Mouse (Mus musculus) gonadal fat pad, adult 2 months (tissue): ENCODE data around the gene Cped1. TPM values are rescaled to one million over a fixed set of nuclear protein-coding genes. Genes with fewer than 3 reads are reported as not detected.

Experiments
- DNase-seq: peaks from one replicate; pipeline ENCODE4 v3.0.0-alpha.2; 2012; ENCODE audit warnings: low read depth
- polyA plus RNA-seq: library from polyadenylated mRNA; depleted of rRNA; stranded (reverse); fragments of >200 nt; gene quantifications from 2 replicates; pipeline ENCODE4 v1.2.3, GENCODE M21; 2012

Cped1 gene
- polyA plus RNA-seq, 1 experiment = 31.6 TPM

DNA sequence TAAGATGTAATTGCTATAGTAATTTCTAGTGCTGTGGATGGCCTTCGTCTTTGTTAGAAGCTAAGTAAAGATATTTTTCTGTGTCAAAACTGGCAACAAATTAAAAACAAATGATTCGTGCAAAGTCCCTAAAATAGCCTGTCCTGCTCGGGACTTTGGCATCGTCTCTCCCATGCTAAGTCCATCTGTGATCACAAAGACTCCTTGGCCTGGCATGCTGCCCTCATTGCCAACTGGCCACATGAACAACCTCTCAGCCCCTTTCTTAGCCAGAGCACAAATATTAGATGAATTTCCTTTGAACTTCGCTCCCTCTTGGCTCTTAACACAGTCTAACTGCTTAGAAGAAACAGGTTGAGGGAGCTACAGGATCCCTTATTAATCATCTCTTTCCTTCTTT lies 171.7 kb downstream of the Cped1 start:
- no peak for DNase-seq

DNA sequence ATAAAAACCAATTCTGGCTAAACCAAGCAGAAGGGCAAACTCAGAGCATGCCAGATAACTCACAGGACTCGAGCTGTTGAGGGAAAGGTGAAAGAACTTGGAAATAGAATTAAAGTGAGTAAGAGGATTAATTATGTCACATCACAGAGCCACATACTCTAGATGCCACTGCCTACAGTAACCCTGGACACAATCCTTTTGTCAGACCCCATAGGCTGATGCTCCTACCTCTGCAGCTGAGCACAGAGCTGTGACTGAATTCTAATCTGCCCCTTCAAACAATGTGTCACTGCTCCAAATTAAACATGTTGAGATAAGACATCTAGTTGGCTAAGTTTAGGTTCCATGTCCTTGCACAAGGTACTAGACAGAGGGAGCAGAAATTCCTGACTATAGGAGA lies 176.2 kb downstream of the Cped1 start:
- no peak for DNase-seq

DNA sequence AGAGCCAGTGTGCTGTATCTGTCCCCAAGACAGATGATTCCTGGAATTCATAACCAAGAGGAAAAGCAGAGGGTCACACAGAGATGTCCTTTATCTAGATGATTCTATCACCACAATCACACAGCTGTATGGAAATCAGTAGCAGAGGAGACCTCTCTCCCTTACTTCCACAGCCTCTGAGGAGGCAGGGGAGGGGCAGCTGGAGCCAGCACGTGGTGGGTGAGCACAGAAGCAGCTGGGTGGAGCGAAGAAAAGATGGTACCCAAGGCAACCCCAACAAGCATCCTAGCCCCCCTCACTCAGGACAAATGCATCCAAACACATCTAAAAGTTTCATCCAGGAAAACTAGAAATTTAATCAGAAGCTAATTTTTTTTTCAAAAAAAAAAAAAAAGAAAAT lies 182.7 kb downstream of the Cped1 start:
- no peak for DNase-seq

DNA sequence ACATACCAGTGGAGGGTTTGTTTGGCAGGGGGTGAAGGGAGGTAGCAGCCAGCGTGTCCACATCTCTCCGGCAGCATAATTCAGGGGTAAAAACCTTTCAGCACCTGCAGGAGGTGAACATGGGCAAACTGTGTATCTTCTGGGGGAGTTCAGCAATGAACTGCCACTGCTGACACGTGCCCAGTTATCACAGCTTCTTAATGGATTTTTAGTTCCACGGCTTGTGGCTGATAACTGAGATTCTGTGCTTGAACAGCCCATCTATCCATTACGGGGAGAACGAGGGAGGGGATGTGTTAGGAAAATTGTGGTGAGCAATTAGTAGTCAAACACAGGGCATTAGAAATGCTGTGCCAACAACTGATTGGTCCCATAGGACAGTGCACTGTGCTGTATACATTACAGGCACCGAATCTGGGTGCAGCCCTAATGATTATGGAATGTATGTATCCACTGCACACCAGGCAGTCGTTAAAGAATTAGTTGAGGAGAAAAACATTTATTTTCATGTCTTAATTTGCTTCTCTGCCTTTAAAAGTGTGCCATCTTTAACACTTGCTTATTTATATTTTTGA lies 193.1 kb downstream of the Cped1 start:
- DNase-seq = no peak

DNA sequence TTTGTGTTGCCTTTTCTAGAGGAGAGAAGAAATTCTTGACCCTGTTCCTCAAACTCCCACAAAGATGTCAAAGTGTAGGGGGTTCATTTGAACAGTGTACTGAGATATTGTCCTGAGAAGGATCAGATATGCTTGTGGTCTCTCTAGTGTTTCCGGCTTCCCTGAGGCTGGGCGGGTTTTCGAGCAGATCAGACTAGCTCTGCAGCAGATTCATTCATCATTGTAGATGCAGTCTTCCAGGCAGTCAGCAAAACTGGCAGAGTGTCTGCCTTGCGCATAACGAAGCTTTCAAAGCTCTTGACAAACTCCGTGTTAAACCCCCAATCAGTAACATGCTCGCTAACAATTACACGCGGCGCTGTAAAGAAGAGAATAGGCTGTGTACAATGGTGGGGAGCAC lies 194.6 kb downstream of the Cped1 start:
- no peak for DNase-seq

DNA sequence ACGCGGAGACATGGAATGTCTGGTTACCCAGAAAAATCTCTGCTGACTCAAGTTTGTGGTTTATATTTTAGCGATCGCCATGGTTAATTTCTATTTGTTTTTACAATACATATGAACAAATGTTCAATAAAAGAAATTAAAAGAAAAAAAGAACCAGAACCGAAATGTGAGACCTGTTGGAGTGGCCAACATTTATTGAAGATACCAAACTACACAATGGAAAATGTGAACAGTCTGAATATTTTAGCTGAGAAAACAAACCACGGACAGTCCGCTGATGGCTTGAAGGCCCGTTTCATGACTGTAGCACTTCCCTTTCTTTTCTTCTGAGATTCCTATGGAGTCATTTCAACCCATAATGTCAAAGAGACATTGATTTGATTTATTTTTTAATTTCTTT lies 201.3 kb downstream of the Cped1 start:
- DNase-seq = no peak

DNA sequence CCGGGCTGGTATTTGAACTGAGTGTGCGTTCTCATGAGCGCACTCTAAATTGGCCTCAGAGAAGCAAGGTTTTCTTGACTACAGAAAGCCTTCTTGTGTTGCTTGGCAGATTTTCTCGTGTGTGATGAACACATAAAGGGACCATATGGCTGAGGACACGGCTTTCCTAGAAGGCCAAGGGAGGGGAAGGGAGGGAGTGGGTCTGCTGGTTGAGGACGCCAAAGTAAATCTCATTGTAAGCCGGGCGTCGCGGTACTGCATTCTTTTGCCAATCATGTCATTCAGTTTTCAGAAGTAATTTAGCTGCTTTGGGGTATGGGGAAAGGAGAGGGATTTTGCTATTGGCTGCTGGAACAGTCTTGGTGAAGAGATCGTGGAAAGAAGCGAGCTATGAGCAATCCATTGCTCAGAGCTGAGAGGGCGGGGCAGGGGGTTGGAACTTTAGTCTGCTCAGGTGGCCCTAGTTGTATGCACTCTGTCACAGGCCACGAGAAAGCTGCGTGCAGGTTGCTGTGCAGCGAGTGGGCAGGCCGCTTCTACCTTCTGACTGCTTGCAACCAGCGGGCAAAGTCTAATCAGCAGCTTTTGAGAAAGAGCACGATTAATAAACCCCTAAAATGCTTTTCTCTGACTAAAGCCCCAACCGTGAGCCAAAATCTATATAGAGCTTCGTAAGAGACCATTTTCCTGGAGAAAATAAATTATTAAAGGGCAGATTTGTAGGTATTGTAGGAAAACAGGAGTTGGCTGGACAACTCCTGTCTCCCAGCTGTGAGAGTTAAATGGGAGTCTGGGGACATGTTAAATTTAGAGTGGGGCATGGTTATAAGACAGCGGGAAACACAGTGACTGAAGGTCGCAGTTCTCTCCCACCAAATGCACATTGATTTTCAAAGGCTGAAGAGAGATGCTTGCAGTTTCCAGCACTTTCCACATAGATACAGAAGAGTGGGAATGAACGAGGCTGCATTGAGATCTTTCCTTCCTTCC lies 203.9 kb downstream of the Cped1 start:
- DNase-seq = no peak

DNA sequence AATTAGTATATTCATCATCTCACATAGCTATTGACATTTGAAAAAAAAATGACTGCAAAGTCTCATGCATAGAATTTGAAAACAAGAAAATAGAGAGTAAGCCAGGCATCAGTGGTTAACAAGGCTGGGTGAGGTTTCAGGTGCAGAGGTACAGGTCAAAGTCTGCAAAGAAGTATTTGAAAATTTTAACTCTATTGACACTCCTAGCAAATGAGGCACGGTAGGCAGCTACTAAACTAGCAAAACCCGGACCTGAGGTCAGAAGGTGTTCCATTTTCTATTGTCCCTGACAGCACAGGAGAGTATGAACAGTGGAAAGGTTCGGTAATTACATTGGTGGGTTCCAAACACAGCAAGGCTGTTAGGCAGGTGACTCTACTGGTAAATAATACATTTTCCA lies 212.9 kb downstream of the Cped1 start:
- DNase-seq = no peak

DNA sequence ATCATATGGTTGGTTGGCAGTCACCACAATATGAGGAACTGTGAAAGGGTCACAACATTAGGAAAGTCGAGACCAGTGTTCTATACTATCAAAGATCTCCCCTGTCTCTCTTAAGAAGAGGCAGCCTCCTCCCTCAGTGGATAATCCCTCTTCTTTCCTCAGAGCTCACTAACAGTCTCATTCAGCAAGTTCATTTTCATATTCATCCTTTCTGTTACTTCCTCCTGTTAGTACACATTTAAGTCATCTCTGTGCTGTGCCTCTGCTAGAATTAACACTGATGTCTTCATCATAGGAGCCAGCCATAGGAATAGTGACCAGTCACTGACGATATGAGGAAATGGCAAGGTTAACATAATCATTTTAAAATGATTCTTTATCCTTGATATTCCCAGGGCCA lies 213.8 kb downstream of the Cped1 start:
- no peak for DNase-seq

DNA sequence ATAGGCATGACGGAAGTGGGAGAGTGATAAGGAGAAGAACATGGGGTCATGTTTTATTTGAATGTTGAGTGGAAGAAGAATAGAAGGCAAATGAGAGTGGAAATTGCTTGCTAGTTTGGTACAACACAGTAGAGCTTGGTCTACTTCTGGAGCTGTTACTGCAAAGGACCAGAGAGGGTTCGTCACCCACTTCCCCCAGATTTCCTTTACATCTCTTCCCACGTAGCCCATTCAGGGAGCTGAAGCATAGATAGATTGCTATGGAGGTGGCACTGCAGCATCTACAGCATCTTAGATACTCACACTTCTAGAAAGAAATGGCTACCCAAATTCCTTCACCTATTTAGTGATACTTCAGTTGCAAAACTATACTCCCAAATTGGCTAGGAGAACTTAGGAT lies 214.4 kb downstream of the Cped1 start:
- no peak for DNase-seq

DNA sequence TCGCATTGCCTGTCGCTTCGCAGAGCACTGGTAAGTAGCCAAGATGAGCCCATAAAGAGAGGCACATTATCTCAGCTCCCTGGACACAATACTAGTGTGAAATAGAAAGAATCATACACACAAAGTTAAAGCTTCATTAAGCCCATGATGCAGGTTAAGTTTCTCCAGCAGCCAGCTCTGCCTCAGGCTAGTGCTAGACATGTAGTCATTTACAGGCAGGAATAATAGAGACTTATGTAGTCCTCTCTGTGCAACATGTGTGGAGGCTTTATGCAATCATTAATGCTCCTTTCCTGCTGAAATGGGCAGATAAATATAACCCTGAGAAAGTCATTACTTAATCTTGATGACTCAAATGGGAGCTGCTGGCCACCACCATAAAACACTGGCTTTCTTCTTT lies 216.2 kb downstream of the Cped1 start:
- DNase-seq = peak; percentile 41

DNA sequence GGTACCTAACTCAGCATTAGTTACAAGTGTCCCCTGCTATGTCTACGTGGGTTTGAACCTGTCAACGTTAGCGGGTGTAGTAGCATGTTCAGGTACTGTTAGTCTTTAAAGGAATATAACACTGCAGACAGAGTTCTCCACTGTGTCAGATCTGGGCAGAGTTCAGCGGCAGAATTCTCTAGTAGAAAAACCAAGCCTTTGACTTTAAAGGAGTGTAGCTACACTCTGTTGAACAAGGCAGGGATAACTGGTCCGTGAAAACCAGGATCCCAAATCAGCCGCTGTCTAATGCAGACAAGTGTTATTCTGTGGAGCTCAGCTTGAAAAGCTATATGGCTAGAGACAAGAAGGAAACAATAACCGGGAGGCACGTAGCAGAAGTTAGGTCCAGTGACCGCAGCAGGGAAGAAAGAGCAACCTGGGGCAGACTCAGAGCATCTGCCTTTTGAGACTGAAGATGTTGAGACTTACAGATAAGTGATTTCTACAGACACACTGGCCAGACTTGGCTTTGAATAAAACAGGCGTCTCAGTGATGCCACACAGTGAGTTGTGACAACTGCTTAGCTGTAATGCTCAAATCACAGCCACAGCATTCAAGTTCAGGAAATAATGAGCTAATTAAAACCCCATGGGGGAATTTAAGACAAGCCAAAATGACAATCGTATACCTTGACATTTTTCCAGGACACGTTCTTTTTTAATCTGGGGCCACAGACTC lies 219.5 kb downstream of the Cped1 start:
- DNase-seq = no peak

DNA sequence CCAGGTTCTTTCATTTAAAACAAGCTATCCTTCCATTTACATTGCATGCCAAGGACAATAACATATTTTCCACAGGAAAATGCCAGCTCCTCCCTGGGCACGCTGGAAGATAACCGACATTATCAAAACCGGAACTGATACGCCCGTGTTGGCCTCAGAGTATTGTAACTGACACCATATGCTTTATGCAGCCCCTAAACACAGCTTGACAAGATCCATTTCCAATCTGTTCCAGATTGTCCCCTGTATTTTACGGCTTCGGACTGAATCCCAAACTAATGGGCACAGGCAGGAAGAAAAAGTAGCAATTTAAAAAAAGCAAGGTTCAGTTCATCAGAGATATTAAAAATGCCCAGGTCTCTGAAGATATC lies 220.0 kb downstream of the Cped1 start:
- DNase-seq = no peak

DNA sequence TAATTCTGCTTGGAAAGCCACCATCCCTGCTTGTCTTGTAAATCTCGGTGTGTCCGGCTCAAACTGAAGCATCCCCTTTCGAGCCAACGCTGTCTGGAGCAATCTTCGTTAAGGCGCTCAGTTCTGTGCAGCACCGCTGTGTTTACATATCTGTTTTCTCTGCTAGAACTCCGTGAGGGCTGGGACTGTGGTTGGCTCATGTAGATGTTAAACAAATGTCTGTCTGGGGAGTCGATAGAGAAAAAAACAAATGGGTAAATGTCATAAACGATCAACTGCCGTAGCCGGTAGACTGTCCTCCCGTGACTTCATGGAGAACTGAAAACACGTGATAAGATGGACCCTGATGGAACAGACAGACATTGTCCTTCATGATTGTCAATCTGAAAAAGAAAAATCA lies 220.5 kb downstream of the Cped1 start:
- no peak for DNase-seq

DNA sequence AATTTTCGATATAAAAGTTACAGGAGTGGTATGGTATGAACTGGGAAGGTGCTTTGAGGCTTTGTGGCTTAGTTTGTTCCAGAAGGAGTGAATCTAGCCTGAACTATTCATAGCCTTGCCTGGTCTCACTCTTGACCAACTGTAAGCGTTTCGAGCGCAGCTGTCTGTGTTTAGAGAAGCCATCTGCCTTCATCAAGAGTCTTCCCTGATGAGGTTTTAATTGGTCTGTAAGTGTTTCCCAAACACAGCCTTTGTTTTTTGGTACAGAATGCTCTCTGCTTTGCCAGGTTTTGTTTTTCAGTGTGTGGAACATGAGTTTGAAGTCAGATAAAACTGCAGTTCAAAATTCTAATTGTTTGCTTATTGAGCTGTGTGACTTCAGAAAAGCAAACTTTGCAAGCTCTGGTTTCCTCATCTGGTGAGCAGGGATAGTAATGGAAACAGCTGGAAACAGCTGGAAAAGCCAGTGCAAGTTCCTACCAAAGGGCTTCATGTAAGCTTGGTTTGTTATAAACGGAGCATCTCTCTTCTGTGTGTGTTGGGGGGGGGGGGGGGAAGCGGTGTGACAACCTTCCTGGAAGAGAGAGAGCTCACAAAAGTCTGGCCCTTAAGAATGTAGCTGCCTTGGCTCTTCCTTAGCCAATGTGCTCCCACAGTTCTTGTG lies 221.0 kb downstream of the Cped1 start:
- DNase-seq = no peak

DNA sequence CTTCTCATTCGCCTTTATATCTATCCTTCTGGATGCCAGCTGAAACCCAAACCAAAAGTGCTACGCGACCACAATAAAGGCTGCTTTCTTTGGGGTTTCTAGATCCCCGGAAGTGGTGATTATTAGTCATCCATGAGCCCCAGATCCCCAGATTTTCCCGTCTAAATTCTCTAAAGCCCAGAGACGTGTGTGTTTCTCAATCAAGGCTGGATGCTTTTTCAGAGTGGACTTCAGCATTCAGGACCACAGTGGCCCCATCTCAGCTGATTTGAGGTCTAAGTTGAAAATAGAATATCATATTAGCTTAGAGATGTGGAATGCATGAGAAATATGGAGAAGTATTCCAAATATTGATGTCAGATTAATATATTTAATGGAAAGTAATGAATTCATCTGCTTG lies 226.4 kb downstream of the Cped1 start:
- no peak for DNase-seq

DNA sequence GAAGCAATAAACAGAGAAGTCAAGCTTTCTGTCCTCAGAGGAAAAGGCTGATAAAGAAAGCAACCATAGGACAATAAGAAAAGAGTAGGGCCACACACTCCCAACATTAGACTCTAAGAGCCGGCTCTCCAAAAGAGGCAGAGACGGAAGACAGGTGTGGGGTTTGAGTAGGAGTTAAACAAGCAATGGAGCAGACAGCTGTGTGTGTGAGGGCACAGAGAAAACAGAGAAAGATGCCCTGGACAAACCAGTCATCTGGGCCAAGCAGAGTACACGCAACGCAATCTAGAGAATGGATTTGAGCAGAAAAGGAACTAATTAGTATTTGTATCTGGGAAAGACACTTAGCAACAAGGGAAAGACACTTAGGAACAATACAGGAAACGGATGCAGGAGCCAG lies 227.5 kb downstream of the Cped1 start:
- DNase-seq = no peak

DNA sequence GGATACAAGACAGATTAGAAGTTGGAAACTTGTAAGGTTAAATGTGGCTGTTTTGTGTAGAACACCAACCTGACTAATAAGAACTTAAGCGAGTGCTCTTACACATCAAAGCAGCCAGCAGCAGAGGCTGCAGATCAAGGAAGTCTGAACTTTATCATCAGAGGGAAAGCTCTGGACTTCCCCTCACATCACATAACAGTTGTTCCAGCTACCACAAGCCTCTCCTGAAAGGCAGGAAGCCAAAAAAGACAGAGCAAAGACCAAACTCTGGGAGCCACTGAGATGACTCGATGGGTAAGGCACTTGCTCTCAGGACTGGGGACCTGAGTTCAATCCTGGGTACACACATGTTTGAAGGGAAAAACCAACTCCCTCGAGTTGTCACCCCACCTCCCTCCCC lies 228.1 kb downstream of the Cped1 start:
- DNase-seq = no peak

DNA sequence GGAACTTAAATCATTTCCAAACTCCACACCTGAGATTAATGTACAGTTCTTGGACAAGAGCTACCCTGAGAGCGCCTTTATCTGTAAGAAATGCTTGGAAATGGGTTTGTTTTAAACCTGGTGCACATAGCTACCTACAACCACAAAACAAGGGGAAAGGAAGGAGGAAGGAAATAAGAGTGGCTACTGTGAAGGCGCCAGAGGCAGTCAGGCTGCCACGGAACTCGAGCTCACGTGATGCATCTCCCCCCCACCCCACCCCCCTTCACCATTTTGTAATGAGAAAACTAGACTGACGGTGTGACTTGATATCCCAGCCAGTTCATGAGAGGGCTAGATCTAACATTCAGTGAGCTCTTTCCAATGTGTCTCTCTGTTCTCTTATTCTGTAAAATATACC lies 228.9 kb downstream of the Cped1 start:
- no peak for DNase-seq

DNA sequence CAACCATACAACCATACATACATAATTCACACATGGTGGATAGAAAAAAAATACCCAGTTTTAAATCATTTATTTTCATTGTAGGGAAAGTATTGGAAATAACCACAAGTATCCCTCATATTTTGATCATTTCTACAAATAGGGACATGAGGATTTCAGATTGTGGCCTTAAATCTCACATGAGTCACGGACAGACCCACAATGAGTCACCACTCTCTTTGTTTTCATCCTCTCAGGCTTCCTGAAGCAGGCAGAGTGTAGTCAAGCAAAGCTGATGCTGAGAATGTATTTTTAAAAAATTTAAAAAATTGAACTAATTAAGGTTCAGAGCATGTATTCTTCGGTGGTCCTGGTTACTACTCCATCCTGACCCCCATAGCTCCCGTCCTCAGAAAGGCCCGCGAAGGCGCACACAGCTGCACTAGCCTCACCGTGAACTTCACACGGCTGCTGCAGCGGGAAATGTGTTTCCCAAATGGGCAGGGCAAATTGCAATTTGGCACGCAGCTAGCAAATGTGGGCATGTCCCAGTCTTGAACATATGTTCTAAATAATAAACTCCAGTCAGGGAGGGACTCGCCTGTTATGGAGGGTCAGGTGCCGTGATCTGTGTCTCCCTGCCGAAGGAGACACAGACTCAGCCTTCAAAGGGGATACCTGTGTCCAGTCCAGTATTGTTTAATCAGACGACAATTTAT lies 230.7 kb downstream of the Cped1 start:
- no peak for DNase-seq

DNA sequence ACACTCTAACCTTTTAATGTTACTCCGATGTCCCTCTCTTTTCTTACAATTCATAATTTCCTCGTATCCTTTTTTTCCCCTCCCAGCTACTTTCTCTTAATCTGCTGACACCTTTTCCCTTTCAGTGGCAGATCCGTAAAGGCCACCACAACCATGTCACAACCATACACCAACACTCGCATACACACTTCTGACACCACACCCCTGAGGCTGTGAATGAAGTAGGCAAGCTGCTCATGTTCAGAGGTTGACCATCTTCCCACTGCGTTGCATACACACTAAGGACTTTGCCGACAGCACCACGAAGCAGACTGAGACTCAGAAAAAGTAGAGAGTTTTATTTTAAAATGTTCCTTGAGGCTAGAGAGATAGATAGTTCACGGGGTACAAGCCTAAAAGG lies 235.4 kb downstream of the Cped1 start:
- DNase-seq = no peak

DNA sequence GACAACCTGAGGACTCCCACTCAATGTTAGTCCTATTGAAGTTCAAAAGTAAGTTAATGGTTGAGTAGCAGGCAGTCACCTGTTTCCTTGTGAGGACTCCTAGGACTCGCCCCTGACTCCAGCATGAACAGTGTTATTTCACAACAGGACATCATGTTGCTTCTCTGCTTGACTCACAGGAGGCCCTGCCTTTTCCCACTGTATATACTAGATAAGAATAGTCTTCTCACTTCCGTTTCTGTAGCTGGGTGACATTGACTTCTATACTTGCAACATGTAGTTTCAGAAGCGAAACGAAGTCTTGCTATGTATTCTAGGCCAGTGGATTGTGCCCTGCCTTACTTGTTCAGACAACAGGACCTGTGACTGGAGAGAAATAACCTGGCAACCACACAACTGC lies 236.4 kb downstream of the Cped1 start:
- DNase-seq = no peak
